Mouse (Mus musculus) bone marrow, adult 2 months (tissue): ENCODE measurements around the gene Pkd1l2.

Experiments
- CTCF ChIP-seq: fragments of 200-500 bp; IDR thresholded peaks from 2 replicates; pipeline ENCODE4 v1.5.1; 2011; ENCODE audit warnings: low read length, control low read depth; ENCODE audit not compliant: control insufficient read depth, insufficient read depth
- POLR2A ChIP-seq: fragments of 200-500 bp; IDR thresholded peaks from 2 replicates; pipeline ENCODE4 v1.6.1; 2011; ENCODE audit warnings: low read depth, mild to moderate bottlenecking, control low read depth, low read length, borderline replicate concordance; ENCODE audit not compliant: control insufficient read depth

DNA sequence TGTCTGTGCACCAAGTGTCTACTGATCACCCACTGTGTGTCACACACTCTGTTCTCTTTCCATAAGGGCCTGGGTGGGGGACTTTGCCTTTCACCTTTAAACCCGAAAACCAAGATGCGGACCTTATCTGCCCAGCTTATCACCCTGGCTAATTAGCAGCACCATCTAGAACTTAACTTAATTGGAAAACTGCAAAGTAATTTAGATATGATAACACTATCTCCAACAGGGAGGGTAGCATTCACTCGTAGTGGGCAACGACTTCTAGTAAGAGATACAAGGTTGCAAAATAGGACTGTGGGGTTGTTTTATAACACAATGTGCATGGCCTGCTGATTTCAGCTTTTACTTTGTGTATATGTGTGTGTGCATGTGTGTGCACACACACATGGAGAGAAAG is 7.6 kb upstream of the Pkd1l2 start:
- TF ChIP-seq CTCF (no peak), POLR2A (no peak)
